ENCODE assay signal across 8 mouse cellular contexts in the genomic region with DNA sequence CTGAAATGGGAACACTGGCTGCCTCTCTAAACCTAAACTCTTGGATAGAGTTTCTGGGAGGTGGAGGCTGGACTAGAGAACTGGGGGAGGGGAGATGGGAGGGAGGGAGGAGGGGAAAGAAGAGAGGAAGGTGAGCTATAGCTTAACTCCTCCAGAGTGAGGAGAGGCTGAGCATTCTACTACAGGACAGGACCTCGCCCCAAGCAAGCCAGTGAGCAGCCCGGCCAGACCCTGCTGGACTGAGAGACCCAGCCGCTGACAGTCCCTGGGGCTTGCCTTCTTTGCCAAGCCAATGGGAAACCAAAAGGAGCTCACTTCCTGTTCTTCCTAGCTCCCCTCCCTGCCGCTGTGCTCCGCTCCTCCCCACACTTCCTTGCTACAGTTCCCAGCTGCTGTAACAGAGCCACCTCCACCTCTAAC. TPM values are rescaled to one million over a fixed set of nuclear protein-coding genes. Genes with fewer than 3 reads are reported as not detected.
DNase-seq lines count a peak whose midpoint lies in the region; ATAC-seq lines count a peak whose summit lies in the region.

No protein-coding gene starts in this region.

- intact Hi-C loops in left cerebral cortex, postnatal 25 days (cut with DNase I) = no loop called here

- no peak overlapping the region for H3K4me2 ChIP-seq in hindbrain, embryonic 13.5 days
- peak overlapping the region; percentile 49 for H3K4me2 ChIP-seq in kidney, embryonic 15.5 days

- no peaks in the 10 kb centered on the region for H3K9me3 ChIP-seq in hindbrain, embryonic 13.5 days
- no peaks in the 10 kb centered on the region for H3K9me3 ChIP-seq in hindbrain, embryonic 10.5 days
- H3K9me3 ChIP-seq in kidney, embryonic 15.5 days (replicated peaks) = no peaks in the 10 kb centered on the region

- H3K9ac ChIP-seq in hindbrain, embryonic 13.5 days = no peak overlapping the region
- no peak overlapping the region for H3K9ac ChIP-seq in kidney, embryonic 15.5 days

- no peak for ATAC-seq in hindbrain, embryonic 13.5 days (ENCODE audit: low FRiP score)
- ATAC-seq in kidney, embryonic 15.5 days (replicated peaks; ENCODE audit: low FRiP score) = peak; percentile 75
- no peak for ATAC-seq in erythroblast, adult 5-6 weeks (replicated peaks; ENCODE audit: low FRiP score, poor library complexity, severe bottlenecking)

- H3K27ac ChIP-seq in hindbrain, embryonic 13.5 days = 0 out of 2 replicates have a peak overlapping the region, but pooled peaks have one; percentile 18
- H3K27ac ChIP-seq in hindbrain, embryonic 10.5 days = no peak overlapping the region
- peak overlapping the region; percentile 73 for H3K27ac ChIP-seq in kidney, embryonic 15.5 days

- peaks cover 65% of the 10 kb centered on the region for H3K36me3 ChIP-seq in hindbrain, embryonic 13.5 days
- peaks cover 59% of the 10 kb centered on the region for H3K36me3 ChIP-seq in hindbrain, embryonic 10.5 days
- peaks cover 9% of the 10 kb centered on the region; the same call in 1 of the 2 replicates for H3K36me3 ChIP-seq in kidney, embryonic 15.5 days

- 38% methylated on average over 5 of the region's 5 CpGs for WGBS in hindbrain, embryonic 13.5 days
- 32% methylated on average over 5 of the region's 5 CpGs for WGBS in hindbrain, embryonic 10.5 days
- WGBS in kidney, embryonic 15.5 days = 7% methylated on average over 5 of the region's 5 CpGs

- H3K4me3 ChIP-seq in hindbrain, embryonic 13.5 days = no peak overlapping the region
- H3K4me3 ChIP-seq in hindbrain, embryonic 10.5 days = no peak overlapping the region
- 0 out of 2 replicates have a peak overlapping the region, but pooled peaks have one; percentile 18 for H3K4me3 ChIP-seq in kidney, embryonic 15.5 days (replicated peaks)

- no peak for DNase-seq in hindbrain, embryonic 10.5 days (ENCODE audit: low spot score)
- DNase-seq in heart, adult 11 months = peak; percentile 98
- DNase-seq in lung, postnatal 25 days (ENCODE audit: low spot score) = peak; percentile 34
- DNase-seq in right cerebral cortex, postnatal 25 days = no peak
- DNase-seq in left cerebral cortex, postnatal 25 days (ENCODE audit: low spot score in 2 of 2) = no peak

- H3K27me3 ChIP-seq in hindbrain, embryonic 13.5 days = no peaks in the 10 kb centered on the region
- no peaks in the 10 kb centered on the region; the same call in 1 of the 2 replicates for H3K27me3 ChIP-seq in hindbrain, embryonic 10.5 days (ENCODE audit: insufficient read depth, poor library complexity, severe bottlenecking)
- no peaks in the 10 kb centered on the region for H3K27me3 ChIP-seq in kidney, embryonic 15.5 days

- 0 out of 2 replicates have a peak, but pooled peaks cover 3% of the 10 kb centered on the region for H3K4me1 ChIP-seq in hindbrain, embryonic 13.5 days (replicated peaks)
- peaks cover 38% of the 10 kb centered on the region for H3K4me1 ChIP-seq in hindbrain, embryonic 10.5 days (replicated peaks)
- H3K4me1 ChIP-seq in kidney, embryonic 15.5 days = peaks cover 29% of the 10 kb centered on the region

RNA-seq across cellular contexts. Expression of gene Map1a, which starts 19.6 kb away (rescaled TPM):
- polyA plus RNA-seq in hindbrain, embryonic 13.5 days (2015; fragmentation: Nextera tagmentation; extraction: Ambion mirVana) = 16.1 and 20.0 TPM in 2 replicates
- 11.7 and 15.0 TPM in 2 replicates for polyA plus RNA-seq in hindbrain, embryonic 10.5 days (2016; fragmentation: Nextera tagmentation; extraction: Ambion mirVana)
- polyA plus RNA-seq in kidney, embryonic 15.5 days (2015; fragmentation: Nextera tagmentation; extraction: Ambion mirVana) = 3.1 and 3.2 TPM in 2 replicates
- not detected in 2 replicates for total RNA-seq in erythroblast, adult 5-6 weeks (2015; ENCODE audit: low replicate concordance)
- 0.14 TPM in 1 of 2 replicates, not detected in the other for total RNA-seq in erythroblast, adult 5-6 weeks (2017; ENCODE audit: low replicate concordance)
- total RNA-seq in left cerebral cortex, postnatal 25 days (2021) = 100 to 1,000 TPM; 524 to 622 TPM

RNA-seq across cellular contexts. Expression of gene Trp53bp1, which starts 37.8 kb away (rescaled TPM):
- polyA plus RNA-seq in hindbrain, embryonic 13.5 days (2015; fragmentation: Nextera tagmentation; extraction: Ambion mirVana) = 179 and 194 TPM in 2 replicates
- 121 and 123 TPM in 2 replicates for polyA plus RNA-seq in hindbrain, embryonic 10.5 days (2016; fragmentation: Nextera tagmentation; extraction: Ambion mirVana)
- polyA plus RNA-seq in kidney, embryonic 15.5 days (2015; fragmentation: Nextera tagmentation; extraction: Ambion mirVana) = 72.9 and 73.7 TPM in 2 replicates
- 11.1 and 27.9 TPM in 2 replicates for total RNA-seq in erythroblast, adult 5-6 weeks (2015; ENCODE audit: low replicate concordance)
- 44.8 and 96.0 TPM in 2 replicates for total RNA-seq in erythroblast, adult 5-6 weeks (2017; ENCODE audit: low replicate concordance)
- total RNA-seq in left cerebral cortex, postnatal 25 days (2021) = 100 to 1,000 TPM; 131 to 158 TPM

RNA-seq across cellular contexts. Expression of gene Ppip5k1, which starts 46.2 kb away (rescaled TPM):
- 18.6 and 19.3 TPM in 2 replicates for polyA plus RNA-seq in hindbrain, embryonic 13.5 days (2015; fragmentation: Nextera tagmentation; extraction: Ambion mirVana)
- 10.4 and 10.7 TPM in 2 replicates for polyA plus RNA-seq in hindbrain, embryonic 10.5 days (2016; fragmentation: Nextera tagmentation; extraction: Ambion mirVana)
- polyA plus RNA-seq in kidney, embryonic 15.5 days (2015; fragmentation: Nextera tagmentation; extraction: Ambion mirVana) = 12.6 and 14.5 TPM in 2 replicates
- total RNA-seq in erythroblast, adult 5-6 weeks (2015; ENCODE audit: low replicate concordance) = 2.7 and 5.2 TPM in 2 replicates
- total RNA-seq in erythroblast, adult 5-6 weeks (2017; ENCODE audit: low replicate concordance) = 9.8 and 10.1 TPM in 2 replicates
- total RNA-seq in left cerebral cortex, postnatal 25 days (2021) = 100 to 1,000 TPM; 111 to 122 TPM

RNA-seq across cellular contexts. Expression of gene Ckmt1, which starts 48.5 kb away (rescaled TPM):
- 49.1 and 50.5 TPM in 2 replicates for polyA plus RNA-seq in hindbrain, embryonic 13.5 days (2015; fragmentation: Nextera tagmentation; extraction: Ambion mirVana)
- polyA plus RNA-seq in hindbrain, embryonic 10.5 days (2016; fragmentation: Nextera tagmentation; extraction: Ambion mirVana) = 5.1 and 6.7 TPM in 2 replicates
- 16.9 and 22.4 TPM in 2 replicates for polyA plus RNA-seq in kidney, embryonic 15.5 days (2015; fragmentation: Nextera tagmentation; extraction: Ambion mirVana)
- total RNA-seq in erythroblast, adult 5-6 weeks (2015; ENCODE audit: low replicate concordance) = not detected in 2 replicates
- 0.26 TPM in 1 of 2 replicates, not detected in the other for total RNA-seq in erythroblast, adult 5-6 weeks (2017; ENCODE audit: low replicate concordance)
- 100 to 1,000 TPM; 371 to 391 TPM for total RNA-seq in left cerebral cortex, postnatal 25 days (2021)

Comparison
In these comparisons a context has a peak if more than half of its experiments do, and no peak if none do; other contexts are left out.
1. DNase-seq: peak in heart, adult 11 months (single experiment) and lung, postnatal 25 days (single experiment); none in hindbrain, embryonic 10.5 days (single experiment), right cerebral cortex, postnatal 25 days (single experiment) and left cerebral cortex, postnatal 25 days (0 of 2).